In genomic region chr19:60889714-60890315, GRCm38 (mm10) we compare ENCODE assay signal across 8 mouse cellular contexts. TPM values are rescaled to one million over a fixed set of nuclear protein-coding genes. Genes with fewer than 3 reads are reported as not detected.
A peak's percentile ranks its signal among the peaks of the same experiment; 100 is the strongest.
DNase-seq lines count a peak whose midpoint lies in the region; ATAC-seq and TF ChIP-seq lines count a peak whose summit lies in the region.

Gene Grk5, plus strand, starts transcription at chr19:60889749.

- H3K9ac ChIP-seq in forebrain, embryonic 13.5 days: peak within 1 kb of the TSS; percentile 81
- H3K9ac ChIP-seq in liver, postnatal 0 days (replicated peaks): peak within 1 kb of the TSS; percentile 81
- peak within 1 kb of the TSS; percentile 78 for H3K9ac ChIP-seq in neural tube, embryonic 14.5 days (replicated peaks; ENCODE audit: low read depth, low read length)

- DNase-seq in c-Kit-positive CD71-positive TER-119-positive erythroid progenitor cells, embryonic 14.5 days (ENCODE audit: low spot score): peak; percentile 91
- peak; percentile 97 for DNase-seq in heart, postnatal 10 days
- peak; percentile 81 for DNase-seq in large intestine, adult 2 months (ENCODE audit: low read depth, low spot score)
- peak; percentile 95 for DNase-seq in liver, postnatal 0 days
- DNase-seq in testis, postnatal 10 days (ENCODE audit: low spot score): peak; percentile 97

- WGBS in forebrain, embryonic 13.5 days: under 1% methylated on average over 51 of the region's 55 CpGs
- under 1% methylated on average over 55 of the region's 55 CpGs for WGBS in large intestine, adult 2 months
- WGBS in liver, postnatal 0 days (ENCODE audit: insufficient replicate concordance): 4% methylated on average over 55 of the region's 55 CpGs
- WGBS in neural tube, embryonic 14.5 days: under 1% methylated on average over 52 of the region's 55 CpGs

- peak within 1 kb of the TSS; percentile 98 for H3K4me3 ChIP-seq in E14TG2a.4 (replicated peaks; ENCODE audit: low read length)
- H3K4me3 ChIP-seq in forebrain, embryonic 13.5 days: peak within 1 kb of the TSS; percentile 79
- peak within 1 kb of the TSS; percentile 79 for H3K4me3 ChIP-seq in liver, postnatal 0 days (ENCODE audit: low read depth, low read length)
- peak within 1 kb of the TSS; percentile 64 for H3K4me3 ChIP-seq in neural tube, embryonic 14.5 days (ENCODE audit: low read depth, low read length)

- H3K27me3 ChIP-seq in E14TG2a.4 (ENCODE audit: insufficient read depth, low read length): peaks cover 16% of the 10 kb centered on the region
- no peaks in the 10 kb centered on the region for H3K27me3 ChIP-seq in forebrain, embryonic 13.5 days
- H3K27me3 ChIP-seq in liver, postnatal 0 days (ENCODE audit: insufficient read depth, low read length): no peaks in the 10 kb centered on the region
- H3K27me3 ChIP-seq in neural tube, embryonic 14.5 days (ENCODE audit: control insufficient read depth, insufficient read depth, low read length): no peaks in the 10 kb centered on the region

- H3K36me3 ChIP-seq in E14TG2a.4 (ENCODE audit: insufficient read depth, low read length): no peaks in the 10 kb centered on the region
- H3K36me3 ChIP-seq in forebrain, embryonic 13.5 days (ENCODE audit: poor library complexity, severe bottlenecking): no peaks in the 10 kb centered on the region
- no peaks in the 10 kb centered on the region for H3K36me3 ChIP-seq in liver, postnatal 0 days (replicated peaks; ENCODE audit: insufficient read depth, low read length)
- H3K36me3 ChIP-seq in neural tube, embryonic 14.5 days (ENCODE audit: control insufficient read depth, insufficient read depth, low read length): no peaks in the 10 kb centered on the region

- intact Hi-C loops in heart, postnatal 10 days (cut with DNase I): loop anchor here (1.0 to 10.0 kb wide), 4 partner anchors 57 to 335 kb away; partner anchors contain the start of gene Csf2ra

- H3K4me2 ChIP-seq in forebrain, embryonic 13.5 days: peak within 1 kb of the TSS; percentile 74
- H3K4me2 ChIP-seq in liver, postnatal 0 days (ENCODE audit: low read depth, low read length): peak within 1 kb of the TSS; percentile 82
- H3K4me2 ChIP-seq in neural tube, embryonic 14.5 days (ENCODE audit: low read depth, low read length): peak within 1 kb of the TSS; percentile 58

- no peak for TF ChIP-seq CTCF in E14TG2a.4 (conservative IDR thresholded peaks at IDR 0.05; ENCODE audit: low read length)
- TF ChIP-seq CTCF in liver, postnatal 0 days (IDR thresholded peaks at IDR 0.05; ENCODE audit: low read depth): peak; percentile 96

- no peak for TF ChIP-seq EP300 in liver, postnatal 0 days (IDR thresholded peaks at IDR 0.05; ENCODE audit: low read depth)

- peak within 1 kb of the TSS; percentile 95 for H3K27ac ChIP-seq in forebrain, embryonic 13.5 days
- H3K27ac ChIP-seq in liver, postnatal 0 days (ENCODE audit: low read depth): peak within 1 kb of the TSS; percentile 94
- H3K27ac ChIP-seq in neural tube, embryonic 14.5 days (ENCODE audit: low read depth, low read length): peak within 1 kb of the TSS; percentile 88

- ATAC-seq in forebrain, embryonic 13.5 days: peak; percentile 99
- ATAC-seq in liver, postnatal 0 days: peak; percentile 98
- peak; percentile 98 for ATAC-seq in neural tube, embryonic 14.5 days (ENCODE audit: low read depth)

- no peaks in the 10 kb centered on the region for H3K9me3 ChIP-seq in E14TG2a.4 (ENCODE audit: low read length)
- H3K9me3 ChIP-seq in forebrain, embryonic 13.5 days (replicated peaks): no peaks in the 10 kb centered on the region
- no peaks in the 10 kb centered on the region for H3K9me3 ChIP-seq in liver, postnatal 0 days (ENCODE audit: low read length)
- H3K9me3 ChIP-seq in neural tube, embryonic 14.5 days (ENCODE audit: control insufficient read depth, low read length): no peaks in the 10 kb centered on the region

- peaks cover 22% of the 10 kb centered on the region for H3K4me1 ChIP-seq in E14TG2a.4 (replicated peaks; ENCODE audit: low read depth, low read length)
- peaks cover 22% of the 10 kb centered on the region for H3K4me1 ChIP-seq in forebrain, embryonic 13.5 days
- H3K4me1 ChIP-seq in liver, postnatal 0 days (ENCODE audit: insufficient read depth): peaks cover 16% of the 10 kb centered on the region
- H3K4me1 ChIP-seq in neural tube, embryonic 14.5 days (ENCODE audit: control insufficient read depth, insufficient read depth, low read length): peaks cover 14% of the 10 kb centered on the region

RNA-seq across cellular contexts. Expression of gene Grk5, which starts in this region (rescaled TPM):
- 1.8 and 2.3 TPM in 2 replicates for polyA plus RNA-seq in forebrain, embryonic 13.5 days (2015; fragmentation: Nextera tagmentation; extraction: Ambion mirVana)
- total RNA-seq in heart, postnatal 10 days (2021): 10 to 100 TPM; 26.3 to 28.3 TPM
- polyA plus RNA-seq in large intestine, adult 2 months (2012; rRNA removed): 1.6 and 1.9 TPM in 2 replicates
- 0.47 TPM in 2 replicates for polyA plus RNA-seq in liver, postnatal 0 days (2015; fragmentation: Nextera tagmentation; extraction: Ambion mirVana)
- 3.3 and 3.9 TPM in 2 replicates for polyA plus RNA-seq in neural tube, embryonic 14.5 days (2014; fragmentation: Nextera tagmentation; extraction: Ambion mirVana)

Comparison
In these comparisons a context has a peak if more than half of its experiments do, and no peak if none do; other contexts are left out.
1. Peak in every context shown above with its lines: DNase-seq, ATAC-seq, H3K4me3 ChIP-seq and H3K27ac ChIP-seq.
2. Peak in DNase-seq, ATAC-seq, H3K4me3 ChIP-seq, H3K27ac ChIP-seq, H3K9ac ChIP-seq and H3K4me2 ChIP-seq in liver, postnatal 0 days; RNA of the gene not detected or under 1 TPM.